Mouse (Mus musculus) thymus, adult 18-20 months (tissue): ENCODE results near the gene Ftsj3.
"Not testable (repeated sequence)": the region's sequence is repeated elsewhere in the genome, so short reads cannot be mapped to it uniquely, and the experiment has no call there.

Experiments used
- DNase-seq, 2 experiments: peaks; one replicate each; pipeline ENCODE4 v3.0.0; 2022; ENCODE audit warnings: mixed read lengths in 2 of 2

Ftsj3 gene

DNA sequence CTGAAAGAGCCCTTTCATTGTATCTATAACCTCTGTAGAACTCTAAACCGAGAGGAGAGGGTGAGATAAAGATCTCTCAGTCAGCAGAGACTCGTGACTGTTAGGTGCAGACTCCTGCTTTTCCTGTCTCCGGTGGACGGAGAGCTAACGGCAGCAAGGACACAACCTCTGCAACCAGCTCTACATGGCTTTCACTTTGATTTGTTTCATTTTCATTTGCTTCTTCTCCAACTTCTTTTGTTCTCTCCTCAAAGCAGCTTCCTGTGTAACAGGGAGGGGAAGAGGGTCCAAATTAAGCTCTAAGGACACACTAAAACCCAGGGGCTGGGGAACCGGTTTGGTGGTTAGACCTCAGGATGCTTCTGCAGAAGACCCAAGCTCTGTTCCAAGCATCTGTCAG is 55.1 kb downstream of the Ftsj3 start:
- DNase-seq, result no peak

DNA sequence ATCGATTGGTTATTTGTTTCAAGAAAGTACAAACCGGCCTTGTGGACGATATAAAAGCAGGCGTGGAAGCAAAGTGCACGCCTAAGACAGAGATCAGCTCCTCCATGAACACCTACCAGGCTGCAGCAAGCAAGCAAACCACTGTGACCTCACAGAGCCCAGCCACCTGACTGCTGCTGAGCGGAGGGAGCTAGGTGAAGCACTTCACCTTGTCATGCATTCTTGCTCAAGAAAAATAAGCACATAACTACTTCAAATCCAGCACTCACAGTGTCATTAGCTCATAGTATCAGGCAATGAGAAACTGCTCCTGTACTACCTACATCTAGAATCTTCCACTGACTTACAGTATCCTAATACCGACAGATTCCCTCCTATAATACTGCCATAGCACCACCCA is 55.9 kb downstream of the Ftsj3 start:
- not testable (repeated sequence) for DNase-seq
